Mouse (Mus musculus): ENCODE data around the gene Dpep3. TPM values are rescaled to one million over a fixed set of nuclear protein-coding genes. Genes with fewer than 3 reads are reported as not detected.

Gene Dpep3
- polyA plus RNA-seq, 1 experiment from 2014 or later = not detected

DNA sequence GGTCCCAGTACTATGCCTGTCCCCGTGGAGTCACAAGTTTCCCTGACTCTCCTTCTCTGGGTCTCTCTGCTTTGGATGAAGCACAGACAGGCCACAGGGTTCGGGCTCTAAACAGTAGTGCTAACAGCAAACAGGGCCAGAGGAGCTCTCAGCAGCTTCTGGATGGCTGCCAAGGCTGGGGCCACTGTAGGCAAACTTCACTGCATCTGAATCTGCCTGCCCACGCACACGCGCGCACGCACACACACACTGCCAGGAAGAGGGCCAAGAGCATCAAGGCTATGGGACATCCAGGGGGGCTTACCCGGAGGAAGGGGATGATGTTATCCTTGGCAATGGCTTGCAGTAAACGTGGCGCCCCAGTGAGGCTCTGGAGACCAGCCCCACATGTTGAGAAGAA, 29.9 kb downstream of the Dpep3 start:
- Histone ChIP-seq H3K4me2 (ENCODE audit: low read depth, low read length) (no peak overlapping the region), H3K4me3 (ENCODE audit: low read depth, low read length) (no peak overlapping the region), H3K9me3 (ENCODE audit: control insufficient read depth, low read length) (no peaks in the 10 kb centered on the region), H3K36me3 (ENCODE audit: control insufficient read depth, insufficient read depth, low read length) (no peaks in the 10 kb centered on the region), H3K9ac (replicated peaks; ENCODE audit: low read depth, low read length) (no peak overlapping the region), H3K4me1 (ENCODE audit: control insufficient read depth, insufficient read depth, low read length) (no peaks in the 10 kb centered on the region), H3K27me3 (ENCODE audit: control insufficient read depth, insufficient read depth, low read length) (no peaks in the 10 kb centered on the region), H3K27ac (ENCODE audit: low read depth, low read length) (0 out of 2 replicates have a peak overlapping the region, but pooled peaks have one; percentile 30)
- 60% methylated on average over 10 of the region's 10 CpGs for WGBS
- peak; percentile 57; the same call in 1 of the 2 replicates for ATAC-seq (ENCODE audit: low read depth)

DNA sequence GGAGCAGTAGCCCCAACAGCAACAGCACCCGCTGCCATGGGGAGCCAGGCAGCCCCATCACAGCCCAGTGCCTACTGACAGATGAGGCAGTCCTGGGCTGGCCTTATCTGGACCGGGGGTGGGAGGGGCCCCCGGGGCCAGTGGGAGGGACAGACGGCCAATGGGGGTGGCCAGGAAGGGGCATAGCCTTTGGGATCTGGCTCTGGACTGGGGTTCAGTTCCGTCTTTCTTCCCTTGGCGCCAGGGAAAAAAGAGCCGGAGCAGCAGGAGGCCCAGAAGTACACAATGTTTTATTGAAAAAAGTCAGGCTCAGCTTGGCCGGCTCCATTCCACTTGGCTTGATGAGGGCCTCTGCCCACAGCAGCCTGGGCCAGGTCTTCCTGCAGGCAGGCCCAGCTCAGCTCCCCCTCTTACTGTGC, 35.9 kb downstream of the Dpep3 start, which contains the start of gene Lcat:
Lcat (minus strand) TSS at position 62 of the 419 bp plus-strand sequence.
- Histone ChIP-seq H3K4me2 (ENCODE audit: low read depth, low read length) (no peak within 1 kb of the TSS), H3K4me1 (ENCODE audit: control insufficient read depth, insufficient read depth, low read length) (no peaks in the 10 kb centered on the region; the same call in 1 of the 2 replicates), H3K9me3 (ENCODE audit: control insufficient read depth, low read length) (no peaks in the 10 kb centered on the region), H3K27ac (ENCODE audit: low read depth, low read length) (no peak within 1 kb of the TSS), H3K9ac (replicated peaks; ENCODE audit: low read depth, low read length) (no peak within 1 kb of the TSS), H3K4me3 (ENCODE audit: low read depth, low read length) (no peak within 1 kb of the TSS), H3K36me3 (ENCODE audit: control insufficient read depth, insufficient read depth, low read length) (no peaks in the 10 kb centered on the region), H3K27me3 (ENCODE audit: control insufficient read depth, insufficient read depth, low read length) (no peaks in the 10 kb centered on the region)
- WGBS = 71% methylated on average over 7 of the region's 8 CpGs
- ATAC-seq (ENCODE audit: low read depth) = no peak

DNA sequence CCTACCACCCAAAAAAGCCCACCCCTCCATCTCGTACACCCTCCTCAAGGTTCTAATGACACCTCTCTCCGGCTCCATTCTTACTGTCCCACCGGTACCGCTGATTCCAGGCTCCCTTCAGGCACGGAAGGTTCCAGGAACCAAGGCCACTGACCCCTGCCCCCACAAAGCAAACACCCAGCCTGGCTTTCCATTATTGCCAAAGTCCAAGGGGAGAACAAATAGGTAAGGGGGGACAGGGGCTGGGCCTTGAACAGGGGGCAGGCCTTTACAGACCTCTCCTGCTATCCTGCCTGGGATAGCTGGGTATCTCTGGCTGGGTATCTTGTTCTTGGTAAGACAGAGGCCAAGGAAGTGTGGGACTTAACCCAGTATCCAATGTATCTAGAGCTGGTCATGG, 36.7 kb downstream of the Dpep3 start:
- no peak for ATAC-seq (ENCODE audit: low read depth)
- Histone ChIP-seq H3K36me3 (ENCODE audit: control insufficient read depth, insufficient read depth, low read length) (no peaks in the 10 kb centered on the region), H3K27ac (ENCODE audit: low read depth, low read length) (no peak overlapping the region), H3K9me3 (ENCODE audit: control insufficient read depth, low read length) (no peaks in the 10 kb centered on the region), H3K4me1 (ENCODE audit: control insufficient read depth, insufficient read depth, low read length) (peaks cover 5% of the 10 kb centered on the region; the same call in 1 of the 2 replicates), H3K27me3 (ENCODE audit: control insufficient read depth, insufficient read depth, low read length) (no peaks in the 10 kb centered on the region), H3K9ac (replicated peaks; ENCODE audit: low read depth, low read length) (no peak overlapping the region), H3K4me3 (ENCODE audit: low read depth, low read length) (no peak overlapping the region), H3K4me2 (ENCODE audit: low read depth, low read length) (no peak overlapping the region)
- 95% methylated on average over 5 of the region's 5 CpGs for WGBS

DNA sequence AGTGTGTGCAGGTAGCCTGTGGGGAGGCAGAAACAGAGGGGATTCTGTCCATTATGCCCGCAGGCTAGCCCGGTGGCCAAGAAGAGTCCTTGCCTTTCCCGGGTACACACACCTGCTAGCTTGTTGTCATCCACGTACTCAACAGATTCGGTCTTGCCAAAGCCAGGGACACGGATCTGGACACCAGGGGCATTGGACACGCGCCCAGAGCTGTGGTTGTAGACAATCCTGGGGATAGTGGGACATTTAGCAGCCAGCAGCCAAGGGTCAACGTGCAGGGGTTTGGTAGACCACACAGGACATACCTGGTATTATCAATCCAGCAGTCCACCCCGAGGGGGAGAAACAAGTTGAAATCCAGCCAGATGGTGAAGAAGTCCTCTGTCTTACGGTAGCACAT, 37.2 kb downstream of the Dpep3 start:
- ATAC-seq (ENCODE audit: low read depth) = no peak
- no peak overlapping the region for H3K27ac ChIP-seq (ENCODE audit: low read depth, low read length)
- H3K9me3 ChIP-seq (ENCODE audit: control insufficient read depth, low read length) = no peaks in the 10 kb centered on the region
- H3K27me3 ChIP-seq (ENCODE audit: control insufficient read depth, insufficient read depth, low read length) = no peaks in the 10 kb centered on the region
- H3K4me1 ChIP-seq (ENCODE audit: control insufficient read depth, insufficient read depth, low read length) = peaks cover 5% of the 10 kb centered on the region; the same call in 1 of the 2 replicates
- H3K9ac ChIP-seq (replicated peaks; ENCODE audit: low read depth, low read length) = no peak overlapping the region
- 93% methylated on average over 11 of the region's 11 CpGs for WGBS
- no peak overlapping the region for H3K4me2 ChIP-seq (ENCODE audit: low read depth, low read length)
- no peaks in the 10 kb centered on the region for H3K36me3 ChIP-seq (ENCODE audit: control insufficient read depth, insufficient read depth, low read length)
- no peak overlapping the region for H3K4me3 ChIP-seq (ENCODE audit: low read depth, low read length)

DNA sequence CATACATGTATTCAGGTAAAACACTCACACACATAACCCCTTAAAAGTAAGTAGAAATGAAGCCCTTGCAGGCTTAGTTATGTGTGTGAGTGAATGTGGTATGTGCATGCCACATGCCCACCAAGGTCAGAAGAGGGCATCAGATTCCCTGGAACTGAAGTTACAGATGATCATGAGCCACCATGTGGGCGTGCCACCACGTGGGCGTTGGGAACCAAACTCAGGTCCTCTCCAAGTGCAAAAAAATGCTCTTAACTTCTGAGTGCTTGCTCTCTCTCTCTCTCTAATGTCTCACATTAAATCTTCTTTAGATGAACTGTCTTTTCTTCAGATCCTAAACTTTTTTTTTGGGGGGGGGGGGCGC, 40.9 kb downstream of the Dpep3 start, which contains the start of gene Psmb10:
Psmb10 (minus strand) TSS at position 139 of the 364 bp plus-strand sequence.
- peak within 1 kb of the TSS; percentile 52 for H3K4me3 ChIP-seq (ENCODE audit: low read depth, low read length)
- H3K4me1 ChIP-seq (ENCODE audit: control insufficient read depth, insufficient read depth, low read length) = peaks cover 10% of the 10 kb centered on the region; the same call in 1 of the 2 replicates
- ATAC-seq (ENCODE audit: low read depth) = no peak

DNA sequence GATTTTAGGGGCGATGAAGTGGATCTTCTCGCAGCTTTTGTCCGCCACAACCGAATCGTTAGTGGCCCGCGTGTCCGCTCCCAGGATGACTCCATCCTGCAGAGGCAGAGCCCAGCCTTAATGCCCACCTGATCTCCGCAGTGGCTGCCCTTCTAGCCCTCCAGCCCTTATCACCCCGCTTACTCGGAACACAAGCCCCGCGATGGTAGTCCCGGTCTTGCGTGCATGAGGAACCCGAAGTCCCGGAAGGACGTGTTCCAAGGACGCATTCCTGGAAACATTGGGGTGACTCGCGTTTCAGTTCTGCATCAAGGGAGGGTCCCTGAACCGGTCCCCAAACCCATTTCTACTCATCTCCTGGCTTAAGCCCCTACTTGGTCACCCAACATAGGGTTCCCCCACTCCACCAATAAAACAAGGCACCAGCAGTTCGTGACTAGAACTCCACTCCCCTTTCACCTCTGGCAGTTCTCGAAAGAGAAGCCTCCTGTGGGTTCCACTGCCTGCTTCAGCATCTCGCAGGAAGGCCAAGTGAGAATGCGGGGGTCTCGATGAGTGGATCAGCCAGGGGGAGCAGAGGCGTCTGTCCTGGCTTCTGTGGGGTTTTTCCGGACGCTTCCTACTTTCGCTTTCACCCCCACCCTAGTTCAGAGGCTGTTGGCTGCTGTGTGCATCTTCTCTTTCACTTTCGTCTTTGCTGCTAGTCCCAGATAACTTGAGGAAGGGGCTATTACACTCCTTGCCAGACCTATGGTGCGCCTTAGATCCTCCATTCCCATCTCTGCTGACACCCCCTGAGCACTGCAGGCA, 41.5 kb downstream of the Dpep3 start:
- Histone ChIP-seq H3K27me3 (ENCODE audit: control insufficient read depth, insufficient read depth, low read length) (no peaks in the 10 kb centered on the region), H3K27ac (ENCODE audit: low read depth, low read length) (peak overlapping the region; percentile 87), H3K4me2 (ENCODE audit: low read depth, low read length) (peak overlapping the region; percentile 69), H3K9me3 (ENCODE audit: control insufficient read depth, low read length) (no peaks in the 10 kb centered on the region), H3K4me1 (ENCODE audit: control insufficient read depth, insufficient read depth, low read length) (peaks cover 10% of the 10 kb centered on the region; the same call in 1 of the 2 replicates), H3K4me3 (ENCODE audit: low read depth, low read length) (peak overlapping the region; percentile 52), H3K36me3 (ENCODE audit: control insufficient read depth, insufficient read depth, low read length) (0 out of 2 replicates have a peak, but pooled peaks cover 2% of the 10 kb centered on the region), H3K9ac (replicated peaks; ENCODE audit: low read depth, low read length) (peak overlapping the region; percentile 85)
- ATAC-seq (ENCODE audit: low read depth) = peak; percentile 38
- 3% methylated on average over 33 of the region's 33 CpGs for WGBS

More for the DNA sequence above, 40.9 kb downstream of the Dpep3 start, which contains the start of gene Psmb10:
- H3K4me2 ChIP-seq (ENCODE audit: low read depth, low read length) = peak within 1 kb of the TSS; percentile 69
- WGBS = 35% methylated on average over 4 of the region's 4 CpGs
- no peaks in the 10 kb centered on the region for H3K27me3 ChIP-seq (ENCODE audit: control insufficient read depth, insufficient read depth, low read length)
- H3K9me3 ChIP-seq (ENCODE audit: control insufficient read depth, low read length) = no peaks in the 10 kb centered on the region
- peak within 1 kb of the TSS; percentile 85 for H3K9ac ChIP-seq (replicated peaks; ENCODE audit: low read depth, low read length)
- H3K27ac ChIP-seq (ENCODE audit: low read depth, low read length) = peak within 1 kb of the TSS; percentile 87
- no peaks in the 10 kb centered on the region for H3K36me3 ChIP-seq (ENCODE audit: control insufficient read depth, insufficient read depth, low read length)

DNA sequence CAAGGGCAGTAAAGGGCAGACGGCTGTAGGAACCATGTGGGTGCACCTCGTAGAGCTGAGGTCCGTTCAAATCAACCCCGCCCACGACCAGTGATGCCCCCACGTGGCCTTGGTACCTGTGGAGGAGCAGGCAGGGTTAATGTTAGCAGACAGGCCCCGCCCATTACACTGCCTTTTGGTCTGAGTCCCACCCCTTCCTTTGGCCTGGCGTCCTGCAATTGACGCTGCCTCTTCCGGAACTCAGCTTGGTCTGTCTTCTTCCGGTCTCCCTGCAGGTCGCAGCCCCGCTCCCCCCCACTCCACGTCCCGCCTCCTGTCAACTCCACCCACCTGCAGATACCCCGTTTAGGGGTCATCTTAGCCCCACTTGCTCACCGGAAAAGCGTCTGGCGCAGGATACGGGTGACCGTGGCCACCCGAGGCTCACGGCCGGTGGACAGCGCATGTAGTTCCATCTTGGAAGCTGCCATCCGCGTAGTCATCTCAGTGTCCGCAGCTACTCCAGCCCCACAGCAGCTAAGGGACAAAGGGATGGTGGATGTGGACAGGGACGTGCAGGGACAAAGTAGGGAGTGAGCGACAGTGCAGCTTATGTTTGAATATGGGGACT, 42.3 kb downstream of the Dpep3 start:
- H3K4me1 ChIP-seq (ENCODE audit: control insufficient read depth, insufficient read depth, low read length) = peaks cover 10% of the 10 kb centered on the region; the same call in 1 of the 2 replicates
- H3K9ac ChIP-seq (replicated peaks; ENCODE audit: low read depth, low read length) = peak overlapping the region; percentile 85
- no peaks in the 10 kb centered on the region for H3K9me3 ChIP-seq (ENCODE audit: control insufficient read depth, low read length)
- H3K4me2 ChIP-seq (ENCODE audit: low read depth, low read length) = peak overlapping the region; percentile 69
- 0 out of 2 replicates have a peak, but pooled peaks cover 3% of the 10 kb centered on the region for H3K36me3 ChIP-seq (ENCODE audit: control insufficient read depth, insufficient read depth, low read length)
- peak overlapping the region; percentile 87 for H3K27ac ChIP-seq (ENCODE audit: low read depth, low read length)
- peak; percentile 93 for ATAC-seq (ENCODE audit: low read depth)
- no peaks in the 10 kb centered on the region for H3K27me3 ChIP-seq (ENCODE audit: control insufficient read depth, insufficient read depth, low read length)
- WGBS = under 1% methylated on average over 30 of the region's 30 CpGs
- H3K4me3 ChIP-seq (ENCODE audit: low read depth, low read length) = peak overlapping the region; percentile 52

DNA sequence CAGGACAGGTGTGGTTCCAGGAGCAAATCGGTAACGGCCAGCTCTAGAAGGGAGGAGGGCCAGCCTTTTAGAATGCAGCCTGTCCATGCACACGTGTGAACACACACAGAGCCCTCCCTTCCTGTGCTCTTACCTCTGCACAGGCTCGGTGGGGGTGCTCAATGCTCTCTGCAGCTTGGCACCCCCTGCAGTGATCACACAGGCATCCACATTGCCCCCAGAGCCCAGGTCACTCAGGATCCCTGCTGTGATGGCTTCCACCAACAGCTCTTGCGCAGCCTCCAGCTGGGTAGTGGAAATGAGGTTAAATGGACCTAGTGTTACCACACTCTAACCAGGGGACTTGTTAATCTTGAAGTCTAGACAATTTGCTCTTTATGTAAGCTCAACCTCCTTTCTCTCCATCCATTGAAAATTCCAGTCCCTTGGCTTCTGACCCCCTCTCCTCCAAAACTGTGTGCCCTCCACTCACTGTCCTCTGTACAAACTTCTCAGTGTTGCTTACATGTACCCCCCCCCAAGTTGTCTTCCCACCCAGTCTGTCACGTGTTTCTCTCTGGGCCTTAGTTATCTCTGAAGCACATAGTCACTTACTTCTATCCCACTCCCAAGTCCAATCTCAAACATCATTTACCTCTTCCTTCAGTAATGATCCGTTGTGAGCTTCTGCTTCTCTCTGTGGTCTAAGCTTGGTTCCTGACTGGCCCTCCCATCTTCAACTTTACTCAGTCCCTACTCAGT, 43.2 kb downstream of the Dpep3 start:
- WGBS = 37% methylated on average over 7 of the region's 7 CpGs

More for the DNA sequence above, 43.2 kb downstream of the Dpep3 start:
- Histone ChIP-seq H3K27me3 (ENCODE audit: control insufficient read depth, insufficient read depth, low read length) (no peaks in the 10 kb centered on the region), H3K4me1 (ENCODE audit: control insufficient read depth, insufficient read depth, low read length) (peaks cover 10% of the 10 kb centered on the region; the same call in 1 of the 2 replicates), H3K4me3 (ENCODE audit: low read depth, low read length) (peak overlapping the region; percentile 52), H3K9me3 (ENCODE audit: control insufficient read depth, low read length) (no peaks in the 10 kb centered on the region), H3K4me2 (ENCODE audit: low read depth, low read length) (peak overlapping the region; percentile 69), H3K36me3 (ENCODE audit: control insufficient read depth, insufficient read depth, low read length) (0 out of 2 replicates have a peak, but pooled peaks cover 3% of the 10 kb centered on the region), H3K27ac (ENCODE audit: low read depth, low read length) (no peak overlapping the region; the same call in 1 of the 2 replicates), H3K9ac (replicated peaks; ENCODE audit: low read depth, low read length) (peak overlapping the region; percentile 85)
- ATAC-seq (ENCODE audit: low read depth) = no peak

All from neural tube, embryonic 14.5 days (tissue).